Mouse (Mus musculus) T-helper 17 cell (primary cell): ENCODE results near the gene Ramp2.

Source experiments
- in situ Hi-C, 2 experiments: fragments of 300-600 bp; cut with MboI, MseI; formaldehyde crosslinking; loops; 1 replicate in 1 of 2; 2 replicates in 1 of 2; pipeline ENCODE4 v1.15.1; 2025; ENCODE audit warnings: high pct_unique_total_duplicates in 2 of 2

Gene Ramp2

GRCm38 (mm10) chr11:101234124-101234523 lies 11.7 kb upstream of the Ramp2 start:
- in situ Hi-C loops, result no loop called here

GRCm38 (mm10) chr11:101235429-101235828 lies 10.4 kb upstream of the Ramp2 start:
- in situ Hi-C loops, result no loop called here

GRCm38 (mm10) chr11:101236782-101237181 lies 9.0 kb upstream of the Ramp2 start:
- in situ Hi-C loops, result no loop called here

- in situ Hi-C loops, result no loop called here
These were observed 7.7 kb upstream of the Ramp2 start for GRCm38 (mm10) chr11:101238071-101238647.

- in situ Hi-C loops, result loop anchor here in 1 of 2 experiments (5.0 kb wide), 1 partner anchor 33 kb away; no protein-coding TSS in a partner anchor
These were observed 757 bp upstream of the Ramp2 start for GRCm38 (mm10) chr11:101245071-101245470.

- in situ Hi-C loops, result loop anchor here in 1 of 2 experiments (5.0 kb wide), 1 partner anchor 34 kb away; no protein-coding TSS in a partner anchor
These were observed 829 bp downstream of the Ramp2 start for GRCm38 (mm10) chr11:101246702-101247012.

- in situ Hi-C loops, result loop anchor here in 1 of 2 experiments (5.0 kb wide), 1 partner anchor 35 kb away; no protein-coding TSS in a partner anchor
These were observed 1.7 kb downstream of the Ramp2 start for GRCm38 (mm10) chr11:101247521-101248030.

GRCm38 (mm10) chr11:101248258-101248994 lies 2.6 kb downstream of the Ramp2 start:
- in situ Hi-C loops, result loop anchor here in 1 of 2 experiments (5.0 kb wide), 1 partner anchor 36 kb away; no protein-coding TSS in a partner anchor

- in situ Hi-C loops, result no loop called here
These were observed 5.2 kb downstream of the Ramp2 start for GRCm38 (mm10) chr11:101251031-101251430.

GRCm38 (mm10) chr11:101252941-101253340 lies 7.1 kb downstream of the Ramp2 start:
- in situ Hi-C loops, result no loop called here

- in situ Hi-C loops, result no loop called here
These were observed 8.0 kb downstream of the Ramp2 start, which contains the start of gene Vps25 for GRCm38 (mm10) chr11:101253613-101254389. TSS of gene Vps25 (plus strand) at chr11:101253707.

- in situ Hi-C loops, result no loop called here
These were observed 10.3 kb downstream of the Ramp2 start for GRCm38 (mm10) chr11:101255826-101256775.

- in situ Hi-C loops, result no loop called here
These were observed 13.5 kb downstream of the Ramp2 start for GRCm38 (mm10) chr11:101259261-101259712.

GRCm38 (mm10) chr11:101259948-101260825 lies 14.4 kb downstream of the Ramp2 start, which contains the start of gene Wnk4:
TSS of gene Wnk4 (plus strand) at chr11:101260567.
- in situ Hi-C loops, result no loop called here

GRCm38 (mm10) chr11:101260826-101261380 lies 15.1 kb downstream of the Ramp2 start:
- in situ Hi-C loops, result no loop called here

- in situ Hi-C loops, result no loop called here
These were observed 16.6 kb downstream of the Ramp2 start for GRCm38 (mm10) chr11:101262272-101262967.

- in situ Hi-C loops, result no loop called here
These were observed 17.5 kb downstream of the Ramp2 start for GRCm38 (mm10) chr11:101263138-101263988.

GRCm38 (mm10) chr11:101263989-101264280 lies 18.1 kb downstream of the Ramp2 start:
- in situ Hi-C loops, result no loop called here
